Mouse (Mus musculus): ENCODE measurements around the gene Ndufa8.

GRCm38 (mm10) chr2:36073781-36074180, 24.6 kb upstream of the Ndufa8 start:
- no peak for TF ChIP-seq POLR2A (IDR thresholded peaks at IDR 0.05; ENCODE audit: control insufficient read depth in 1 of 2, insufficient read depth in 1 of 2, low read depth in 1 of 2, low read length in 2 of 2, poor library complexity in 1 of 2)
- no peak for TF ChIP-seq UBTF (IDR thresholded peaks at IDR 0.05; ENCODE audit: borderline replicate concordance, insufficient read depth, low read depth, low read length)
- TF ChIP-seq TCF12 (IDR thresholded peaks at IDR 0.05; ENCODE audit: low read depth, low read length): no peak
- TF ChIP-seq RAD21 (IDR thresholded peaks at IDR 0.05; ENCODE audit: low read depth, low read length): no peak
- TF ChIP-seq ZMIZ1 (IDR thresholded peaks at IDR 0.05; ENCODE audit: low read depth, low read length): no peak
- no peak for TF ChIP-seq CTCF (IDR thresholded peaks at IDR 0.05 in 2 of 3, conservative IDR thresholded peaks at IDR 0.05 in 1 of 3; ENCODE audit: control insufficient read depth in 1 of 3, insufficient read depth in 1 of 3, low read depth in 2 of 3, low read length in 3 of 3, poor library complexity in 1 of 3, severe bottlenecking in 1 of 3)
- TF ChIP-seq E2F4 (IDR thresholded peaks at IDR 0.05; ENCODE audit: borderline replicate concordance, low read depth, low read length): no peak
- TF ChIP-seq MXI1 (IDR thresholded peaks at IDR 0.05; ENCODE audit: low read depth, low read length): no peak
- TF ChIP-seq EP300 (IDR thresholded peaks at IDR 0.05; ENCODE audit: low read depth in 1 of 2, low read length in 2 of 2): no peak
- TF ChIP-seq ELF1 (IDR thresholded peaks at IDR 0.05; ENCODE audit: low read depth, low read length): no peak
- no peak for TF ChIP-seq TAL1 (IDR thresholded peaks at IDR 0.05; ENCODE audit: low read length)
- no peak for TF ChIP-seq MAFK (IDR thresholded peaks at IDR 0.05; ENCODE audit: borderline replicate concordance, low read depth, low read length)
- TF ChIP-seq ZKSCAN1 (IDR thresholded peaks at IDR 0.05; ENCODE audit: low read depth, low read length): no peak
- TF ChIP-seq SIN3A (IDR thresholded peaks at IDR 0.05; ENCODE audit: low read length): no peak
